ENCODE assay signal across 17 mouse cellular contexts in the genomic region with DNA sequence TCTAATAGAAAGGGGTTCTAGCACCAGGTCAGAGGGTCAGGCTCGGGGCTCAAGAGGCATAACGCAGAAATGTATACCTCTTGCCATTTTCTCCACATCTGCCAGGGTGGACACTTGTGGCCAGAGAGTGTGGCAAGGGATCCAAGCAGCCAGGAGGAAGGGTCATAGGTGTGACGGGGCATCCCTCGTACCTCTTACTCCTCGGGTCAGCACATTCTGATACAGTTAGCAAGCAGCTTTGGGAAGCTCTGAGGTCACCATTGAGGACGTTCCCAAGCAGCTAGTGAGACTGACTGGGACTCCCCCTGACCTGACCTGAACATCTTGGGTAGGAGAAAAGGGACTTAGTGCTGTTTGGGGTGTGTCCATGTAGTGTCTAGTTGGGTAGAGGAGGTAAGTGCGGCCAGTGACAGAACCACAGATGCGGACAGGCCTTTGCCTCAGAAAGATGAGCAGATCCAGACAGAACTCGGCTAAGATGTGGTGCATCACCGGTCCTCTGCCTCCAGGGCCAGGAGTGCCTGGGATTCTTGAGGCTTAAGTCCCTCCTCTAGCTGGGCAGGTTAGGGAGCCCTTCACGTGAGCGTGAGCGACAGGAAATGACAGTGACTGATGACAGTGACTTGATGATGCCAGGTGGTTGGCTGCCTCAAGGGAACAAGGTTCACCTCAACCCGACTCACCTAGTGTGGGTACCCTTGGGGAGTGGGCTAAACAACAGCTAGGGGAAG. TPM values are rescaled to one million over a fixed set of nuclear protein-coding genes. Genes with fewer than 3 reads are reported as not detected.
DNase-seq lines count a peak whose midpoint lies in the region; ATAC-seq and TF ChIP-seq lines count a peak whose summit lies in the region.
"Had no signal": no experiment of that assay in that cellular context is flagged by ENCODE, and none has a peak within 500 bp of the region (broad histone marks: within the 10 kb centered on the region; RNA-seq: fewer than 3 reads in every experiment).

No protein-coding gene starts in this region.

- H3K36me3 ChIP-seq in heart, embryonic 13.5 days = no peaks in the 10 kb centered on the region
- no peaks in the 10 kb centered on the region for H3K36me3 ChIP-seq in myocyte (ENCODE audit: control insufficient read depth, insufficient read depth)
- H3K36me3 ChIP-seq: midbrain, embryonic 15.5 days had no signal

- no peak for TF ChIP-seq CTCF in gastrocnemius, adult 2 months (IDR thresholded peaks at IDR 0.05)
- no peak for TF ChIP-seq CTCF in layer of hippocampus, adult 2 months (conservative IDR thresholded peaks at IDR 0.05)

- ATAC-seq in heart, embryonic 13.5 days (ENCODE audit: extremely low read depth, insufficient number of reproducible peaks, low FRiP score, low TSS enrichment) = no peak
- ATAC-seq: hindbrain, postnatal 0 days; midbrain, embryonic 15.5 days had no signal

- TF ChIP-seq POLR2A in myocyte (IDR thresholded peaks at IDR 0.05; ENCODE audit: insufficient read length, low read depth) = no peak

- no peaks in the 10 kb centered on the region for H3K9me3 ChIP-seq in heart, embryonic 13.5 days
- H3K9me3 ChIP-seq: midbrain, embryonic 15.5 days had no signal

- no peak overlapping the region for H3ac ChIP-seq in myocyte (ENCODE audit: control insufficient read depth, insufficient read length)

- peak overlapping the region; percentile 97 for H3K27ac ChIP-seq in gastrocnemius, adult 2 months
- peak overlapping the region; percentile 93; the same call in 1 of the 2 replicates for H3K27ac ChIP-seq in layer of hippocampus, adult 2 months
- peak overlapping the region; percentile 93 for H3K27ac ChIP-seq in heart, embryonic 13.5 days (replicated peaks)
- H3K27ac ChIP-seq: midbrain, embryonic 15.5 days had no signal

- peak overlapping the region; percentile 78 for H3K4me2 ChIP-seq in heart, embryonic 13.5 days
- H3K4me2 ChIP-seq in myocyte (ENCODE audit: low read depth) = peak overlapping the region; percentile 63
- H3K4me2 ChIP-seq: midbrain, embryonic 15.5 days had no signal

- 39% methylated on average over 14 of the region's 14 CpGs for WGBS in heart, embryonic 13.5 days

- peak overlapping the region; percentile 84 for H3K9ac ChIP-seq in heart, embryonic 13.5 days
- H3K9ac ChIP-seq: midbrain, embryonic 15.5 days had no signal

- intact Hi-C loops in gastrocnemius, adult 2 months (cut with DNase I) = no loop called here

- DNase-seq in gastrocnemius, adult 2 months = peak; percentile 65
- DNase-seq in gastrocnemius, postnatal 10 days = no peak
- no peak for DNase-seq in layer of hippocampus, adult 2 months (ENCODE audit: low spot score in 2 of 2)
- no peak for DNase-seq in layer of hippocampus, postnatal 14 days (ENCODE audit: low spot score in 2 of 2)
- DNase-seq in spleen, adult 12 weeks (ENCODE audit: low spot score) = no peak
- DNase-seq: adrenal gland, postnatal 10 days; kidney, postnatal 14 days; left cerebral cortex, postnatal 4 days; lung, postnatal 4 days; right cerebral cortex, postnatal 14 days; thymus, postnatal 36 days had no signal

- peak overlapping the region; percentile 76 for H3K4me3 ChIP-seq in gastrocnemius, adult 2 months
- no peak overlapping the region for H3K4me3 ChIP-seq in layer of hippocampus, adult 2 months
- peak overlapping the region; percentile 51 for H3K4me3 ChIP-seq in heart, embryonic 13.5 days
- H3K4me3 ChIP-seq in myocyte = peak overlapping the region; percentile 7
- H3K4me3 ChIP-seq: midbrain, embryonic 15.5 days had no signal

- H3K79me2 ChIP-seq in myocyte (ENCODE audit: control insufficient read depth, insufficient read depth) = no peaks in the 10 kb centered on the region

- H3K4me1 ChIP-seq in heart, embryonic 13.5 days = peaks cover 70% of the 10 kb centered on the region

- no peaks in the 10 kb centered on the region for H3K27me3 ChIP-seq in heart, embryonic 13.5 days (replicated peaks)
- H3K27me3 ChIP-seq in myocyte (ENCODE audit: control insufficient read depth, insufficient read depth, insufficient read length) = no peaks in the 10 kb centered on the region
- H3K27me3 ChIP-seq: midbrain, embryonic 15.5 days had no signal

TF ChIP-seq in myocyte, 11 proteins besides CTCF, POLR2A, EP300 and RAD21:
- no peak for TF ChIP-seq E2F4 (IDR thresholded peaks at IDR 0.05; ENCODE audit: insufficient read depth)
- TF ChIP-seq REST (IDR thresholded peaks at IDR 0.05; ENCODE audit: insufficient read depth, insufficient read length) = no peak
- TF ChIP-seq TCF3 (IDR thresholded peaks at IDR 0.05; ENCODE audit: insufficient read length, low read depth) = no peak
- TF ChIP-seq USF1 (IDR thresholded peaks at IDR 0.05; ENCODE audit: low read depth) = no peak
- TF ChIP-seq POLR2AphosphoS2 (IDR thresholded peaks at IDR 0.05; ENCODE audit: insufficient read length, low read depth) = no peak
- no peak for TF ChIP-seq TCF12 (IDR thresholded peaks at IDR 0.05; ENCODE audit: insufficient read depth, poor library complexity, severe bottlenecking)
- no peak for TF ChIP-seq CEBPB (IDR thresholded peaks at IDR 0.05; ENCODE audit: insufficient read depth, poor library complexity, severe bottlenecking)
- TF ChIP-seq MYOD1 (IDR thresholded peaks at IDR 0.05; ENCODE audit: control insufficient read depth in 1 of 3, insufficient read length in 2 of 3, low read depth in 2 of 3) = no peak
- TF ChIP-seq MYOG (IDR thresholded peaks at IDR 0.05; ENCODE audit: control insufficient read depth in 1 of 3, insufficient read depth in 1 of 3, insufficient read length in 2 of 3, low read depth in 2 of 3) = no peak

RNA-seq across cellular contexts. Expression of a gene that starts 3.5 kb away (rescaled TPM):
- 100 to 1,000 TPM; 223 to 228 TPM for total RNA-seq in gastrocnemius, adult 2 months (2021)
- total RNA-seq in gastrocnemius, postnatal 10 days (2021) = 100 to 1,000 TPM; 102 to 133 TPM
- 10 to 100 TPM; 79.2 to 82.4 TPM for total RNA-seq in layer of hippocampus, adult 2 months (2021)
- 10 to 100 TPM; 60.3 to 70.8 TPM for total RNA-seq in layer of hippocampus, postnatal 14 days (2021)
- 48.5 and 66.0 TPM in 2 replicates for polyA plus RNA-seq in heart, embryonic 13.5 days (2015; fragmentation: Nextera tagmentation; extraction: Ambion mirVana)
- 17.0 TPM for polyA plus RNA-seq in myocyte (2012; fragmentation: generic; extraction: Trizol)

RNA-seq across cellular contexts. Expression of a gene that starts 27.1 kb away (rescaled TPM):
- 1 to 10 TPM; 9.3 to 9.8 TPM for total RNA-seq in gastrocnemius, adult 2 months (2021)
- total RNA-seq in gastrocnemius, postnatal 10 days (2021) = 10 to 100 TPM; 42.5 to 44.6 TPM
- total RNA-seq in layer of hippocampus, adult 2 months (2021) = 100 to 1,000 TPM; 854 to 892 TPM
- 100 to 1,000 TPM; 779 TPM for total RNA-seq in layer of hippocampus, postnatal 14 days (2021)
- 0.47 and 0.98 TPM in 2 replicates for polyA plus RNA-seq in heart, embryonic 13.5 days (2015; fragmentation: Nextera tagmentation; extraction: Ambion mirVana)
- polyA plus RNA-seq in myocyte (2012; fragmentation: generic; extraction: Trizol) = not detected
- polyA plus RNA-seq: forebrain, embryonic 11.5 days had no signal

RNA-seq across cellular contexts. Expression of a gene that starts 31.3 kb away (rescaled TPM):
- not detected for total RNA-seq in gastrocnemius, adult 2 months (2021)
- under 1 TPM in 1 of 2 experiments, not detected in 1; 0.18 TPM for total RNA-seq in gastrocnemius, postnatal 10 days (2021)
- total RNA-seq in layer of hippocampus, adult 2 months (2021) = 1 to 10 TPM in 1 of 2 experiments, not detected in 1; 1.3 TPM
- 1 to 10 TPM in 1 of 2 experiments, under 1 TPM in 1; 0.33 to 8.6 TPM for total RNA-seq in layer of hippocampus, postnatal 14 days (2021)
- not detected in 2 replicates for polyA plus RNA-seq in heart, embryonic 13.5 days (2015; fragmentation: Nextera tagmentation; extraction: Ambion mirVana)
- polyA plus RNA-seq in myocyte (2012; fragmentation: generic; extraction: Trizol) = 0.01 TPM
- total RNA-seq: left cerebral cortex, postnatal 4 days had no signal
- polyA plus RNA-seq: forebrain, embryonic 11.5 days; liver, embryonic 16.5 days had no signal

RNA-seq across cellular contexts. Expression of a gene that starts 36.8 kb away (rescaled TPM):
- total RNA-seq in gastrocnemius, adult 2 months (2021) = 1 to 10 TPM; 2.5 to 7.6 TPM
- total RNA-seq in gastrocnemius, postnatal 10 days (2021) = 10 to 100 TPM; 25.9 to 26.0 TPM
- 10 to 100 TPM; 12.3 to 14.4 TPM for total RNA-seq in layer of hippocampus, adult 2 months (2021)
- total RNA-seq in layer of hippocampus, postnatal 14 days (2021) = 10 to 100 TPM; 13.5 to 18.6 TPM
- polyA plus RNA-seq in heart, embryonic 13.5 days (2015; fragmentation: Nextera tagmentation; extraction: Ambion mirVana) = 1.1 and 2.1 TPM in 2 replicates
- 0.61 TPM for polyA plus RNA-seq in myocyte (2012; fragmentation: generic; extraction: Trizol)

RNA-seq across cellular contexts. Expression of a gene that starts 43.0 kb away (rescaled TPM):
- total RNA-seq in gastrocnemius, adult 2 months (2021) = 1 to 10 TPM in 1 of 2 experiments, under 1 TPM in 1; 0.71 to 1.4 TPM
- under 1 TPM; 0.23 to 0.49 TPM for total RNA-seq in gastrocnemius, postnatal 10 days (2021)
- under 1 TPM; 0.27 to 0.38 TPM for total RNA-seq in layer of hippocampus, adult 2 months (2021)
- total RNA-seq in layer of hippocampus, postnatal 14 days (2021) = under 1 TPM; 0.14 to 0.29 TPM
- not detected in 2 replicates for polyA plus RNA-seq in heart, embryonic 13.5 days (2015; fragmentation: Nextera tagmentation; extraction: Ambion mirVana)
- 0.02 TPM for polyA plus RNA-seq in myocyte (2012; fragmentation: generic; extraction: Trizol)
- total RNA-seq: hindbrain, postnatal 0 days had no signal
- polyA plus RNA-seq: forebrain, embryonic 11.5 days; hindbrain, postnatal 0 days; liver, embryonic 16.5 days had no signal

Comparison
In these comparisons a context has a peak if more than half of its experiments do, and no peak if none do; other contexts are left out.
1. RNA of a gene that starts 27.1 kb away (total RNA-seq): 854 to 892 TPM in layer of hippocampus, adult 2 months and 779 TPM in layer of hippocampus, postnatal 14 days; 42.5 to 44.6 TPM in gastrocnemius, postnatal 10 days and 9.3 to 9.8 TPM in gastrocnemius, adult 2 months; every median in the first group is over 10 times any median in the second.
2. Peak in every context shown above with its lines, with median percentiles within 50 percentile points of each other: H3K27ac ChIP-seq.